In genomic region chr1:38268246-38269042, GRCm38 (mm10) we compare ENCODE assay signal across 12 mouse cellular contexts.
DNase-seq lines count a peak whose midpoint lies in the region; ATAC-seq lines count a peak whose summit lies in the region.
"Had no signal": no experiment of that assay in that cellular context is flagged by ENCODE, and none has a peak within 500 bp of the region (broad histone marks: within the 10 kb centered on the region; RNA-seq: fewer than 3 reads in every experiment).

No protein-coding gene starts in this region.

- H3K27ac ChIP-seq in heart, embryonic 14.5 days (replicated peaks in 1 of 2; ENCODE audit: control insufficient read depth in 1 of 2, insufficient read depth in 1 of 2, low read depth in 2 of 2, low read length in 2 of 2), result 0 out of 4 replicates have a peak overlapping the region, but pooled peaks of 1 of the 2 experiments have one; percentile 26
- peak overlapping the region; percentile 57 for H3K27ac ChIP-seq in forebrain, embryonic 13.5 days
- peak overlapping the region; percentile 63 for H3K27ac ChIP-seq in midbrain, embryonic 12.5 days (replicated peaks)
- H3K27ac ChIP-seq: limb, embryonic 15.5 days had no signal

- H3K27me3 ChIP-seq in heart, embryonic 14.5 days (ENCODE audit: control insufficient read depth, insufficient read depth, low read length), result no peaks in the 10 kb centered on the region
- H3K27me3 ChIP-seq in forebrain, embryonic 13.5 days, result no peaks in the 10 kb centered on the region
- no peaks in the 10 kb centered on the region for H3K27me3 ChIP-seq in midbrain, embryonic 12.5 days
- H3K27me3 ChIP-seq: limb, embryonic 15.5 days had no signal

- no peak overlapping the region for H3K9ac ChIP-seq in heart, embryonic 14.5 days (ENCODE audit: low read length)
- no peak overlapping the region for H3K9ac ChIP-seq in forebrain, embryonic 13.5 days
- H3K9ac ChIP-seq in midbrain, embryonic 12.5 days (replicated peaks), result no peak overlapping the region
- H3K9ac ChIP-seq: limb, embryonic 15.5 days had no signal

- no peak for DNase-seq in heart, adult 9 months (ENCODE audit: low spot score in 2 of 2)
- peak; percentile 79 for DNase-seq in A20 (ENCODE audit: low read depth, low spot score)
- no peak for DNase-seq in thymus, postnatal 10 days (ENCODE audit: low spot score in 2 of 2)
- no peak for DNase-seq in lung, adult 18-20 months
- no peak for DNase-seq in gastrocnemius, postnatal 4 days (ENCODE audit: low spot score in 2 of 2)
- DNase-seq: cerebellum, postnatal 14 days; layer of hippocampus, adult 9-11 months; lung, postnatal 14 days had no signal

- H3K9me3 ChIP-seq in heart, embryonic 14.5 days (ENCODE audit: control insufficient read depth, low read length), result peaks cover 6% of the 10 kb centered on the region
- H3K9me3 ChIP-seq in forebrain, embryonic 13.5 days (replicated peaks), result no peaks in the 10 kb centered on the region
- no peaks in the 10 kb centered on the region for H3K9me3 ChIP-seq in midbrain, embryonic 12.5 days
- H3K9me3 ChIP-seq: limb, embryonic 15.5 days had no signal

- peaks cover 4 to 14% of the 10 kb centered on the region in 2 experiments; a peak in 3 of 4 replicates for H3K4me1 ChIP-seq in heart, embryonic 14.5 days (ENCODE audit: control insufficient read depth in 2 of 2, insufficient read depth in 2 of 2, low read length in 2 of 2)
- peaks cover 13% of the 10 kb centered on the region for H3K4me1 ChIP-seq in forebrain, embryonic 13.5 days
- H3K4me1 ChIP-seq in midbrain, embryonic 12.5 days, result peaks cover 19% of the 10 kb centered on the region

- peak overlapping the region; percentile 46 for H3K4me2 ChIP-seq in heart, embryonic 14.5 days (ENCODE audit: low read length)
- no peak overlapping the region for H3K4me2 ChIP-seq in forebrain, embryonic 13.5 days
- H3K4me2 ChIP-seq in midbrain, embryonic 12.5 days (replicated peaks), result no peak overlapping the region
- H3K4me2 ChIP-seq: limb, embryonic 15.5 days had no signal

- no peaks in the 10 kb centered on the region for H3K36me3 ChIP-seq in heart, embryonic 14.5 days (ENCODE audit: control insufficient read depth, insufficient read depth, low read length)
- peaks cover 19% of the 10 kb centered on the region for H3K36me3 ChIP-seq in forebrain, embryonic 13.5 days (ENCODE audit: poor library complexity, severe bottlenecking)
- H3K36me3 ChIP-seq in midbrain, embryonic 12.5 days, result peaks cover 6% of the 10 kb centered on the region; the same call in 1 of the 2 replicates
- H3K36me3 ChIP-seq: limb, embryonic 15.5 days had no signal

- ATAC-seq in heart, embryonic 14.5 days (ENCODE audit: insufficient number of reproducible peaks, insufficient read depth, low FRiP score, low read depth), result no peak
- ATAC-seq in forebrain, embryonic 13.5 days, result no peak
- no peak for ATAC-seq in midbrain, embryonic 12.5 days (ENCODE audit: low FRiP score, low read depth)

- no peak overlapping the region for H3K4me3 ChIP-seq in heart, embryonic 14.5 days (ENCODE audit: control insufficient read depth in 1 of 2, insufficient read depth in 1 of 2, low read depth in 1 of 2, low read length in 2 of 2)
- no peak overlapping the region for H3K4me3 ChIP-seq in forebrain, embryonic 13.5 days
- no peak overlapping the region for H3K4me3 ChIP-seq in midbrain, embryonic 12.5 days
- H3K4me3 ChIP-seq: limb, embryonic 15.5 days had no signal

- 41% methylated on average over 20 of the region's 20 CpGs for WGBS in heart, embryonic 14.5 days
- 47% methylated on average over 20 of the region's 20 CpGs for WGBS in forebrain, embryonic 13.5 days
- WGBS in midbrain, embryonic 12.5 days, result 59% methylated on average over 19 of the region's 20 CpGs
